Mouse (Mus musculus) heart, adult 2 months (tissue): Measurements from ENCODE around the gene Pkp3.

ENCODE experiments used
- CTCF ChIP-seq: fragments of 200-600 bp; IDR thresholded peaks from 2 replicates; pipeline ENCODE4 v1.8.1; 2022; ENCODE audit warnings: antibody characterized with exemption, mild to moderate bottlenecking, moderate library complexity
- EP300 ChIP-seq: fragments of 200-500 bp; IDR thresholded peaks from 2 replicates; pipeline ENCODE4 v1.6.1; 2011; ENCODE audit warnings: low read depth, low read length, control low read depth; ENCODE audit not compliant: insufficient read depth

GRCm38 (mm10) chr7:141123517-141123856 is 45.5 kb downstream of the Pkp3 start:
- TF ChIP-seq CTCF (no peak), EP300 (no peak)
